Mouse (Mus musculus) liver, embryonic 16.5 days (tissue): ENCODE data around the gene Creb5. TPM values are rescaled to one million over a fixed set of nuclear protein-coding genes. Genes with fewer than 3 reads are reported as not detected.
"Not testable (repeated sequence)": the region's sequence is repeated elsewhere in the genome, so short reads cannot be mapped to it uniquely, and the experiment has no call there.

Source experiments
- ATAC-seq: fragments of 200-750 bp; cut with Nextera tagmentation; 2 replicates; pipeline ENCODE4 v1.8.0; 2017; ENCODE audit warnings: low read depth, mild to moderate bottlenecking, moderate number of reproducible peaks, moderate library complexity
- H3K27ac ChIP-seq: fragments of 300-500 bp; sonication (generic); 2 replicates; pipeline ENCODE4 v1.5.1; 2014; ENCODE audit warnings: mild to moderate bottlenecking, low read length
- H3K27me3 ChIP-seq: fragments of 300-500 bp; sonication (generic); 2 replicates; pipeline ENCODE4 v1.6.1; 2014; ENCODE audit warnings: low read depth, low read length, mixed read lengths; ENCODE audit not compliant: control insufficient read depth, insufficient read depth
- H3K36me3 ChIP-seq: fragments of 300-500 bp; sonication (generic); 2 replicates; pipeline ENCODE4 v1.6.1; 2014; ENCODE audit warnings: mild to moderate bottlenecking; ENCODE audit not compliant: control insufficient read depth, insufficient read depth
- H3K4me1 ChIP-seq: fragments of 300-500 bp; sonication (generic); 2 replicates; pipeline ENCODE4 v1.6.1; 2014; ENCODE audit warnings: low read depth, low read length, mixed read lengths; ENCODE audit not compliant: control insufficient read depth
- H3K4me2 ChIP-seq: fragments of 300-500 bp; sonication (generic); 2 replicates; pipeline ENCODE4 v1.6.1; 2014; ENCODE audit warnings: low read depth, low read length, mixed read lengths
- H3K4me3 ChIP-seq: fragments of 300-500 bp; sonication (generic); 2 replicates; pipeline ENCODE4 v1.5.1; 2014; ENCODE audit warnings: low read depth, mild to moderate bottlenecking, low read length
- H3K9ac ChIP-seq: fragments of 300-500 bp; sonication (generic); 2 replicates; pipeline ENCODE4 v1.6.1; 2014; ENCODE audit warnings: low read depth, low read length
- H3K9me3 ChIP-seq: fragments of 300-500 bp; sonication (generic); replicated peaks from 2 replicates; pipeline ENCODE4 v1.6.1; 2016; ENCODE audit warnings: low read length; ENCODE audit not compliant: control insufficient read depth
- WGBS: fragments of 180-500 bp; shearing (Covaris S2); extraction: QIAGEN DNeasy Blood & Tissue Kit; methylation state at CpG from one replicate; pipeline ENCODE4 v1.1.7; 2014; ENCODE audit not compliant: insufficient replicate concordance; 5-methylcytosine and 5-hydroxymethylcytosine counted together
- polyA plus RNA-seq: library from polyadenylated mRNA; unstranded; fragments of >200 nt; fragmentation: Nextera tagmentation; extraction: Ambion mirVana; gene quantifications from 2 replicates; pipeline ENCODE4 v1.2.1, GENCODE M21; 2015

Gene Creb5
- polyA plus RNA-seq, 1 experiment from 2014 or later, result 0.24 TPM

GRCm38 (mm10) chr6:53396421-53396820, 109.4 kb downstream of the Creb5 start:
- Histone ChIP-seq H3K4me1 (no peaks in the 10 kb centered on the region), H3K9me3 (no peaks in the 10 kb centered on the region), H3K4me2 (no peak overlapping the region), H3K36me3 (no peaks in the 10 kb centered on the region), H3K27me3 (no peaks in the 10 kb centered on the region), H3K9ac (no peak overlapping the region), H3K27ac (no peak overlapping the region), H3K4me3 (no peak overlapping the region)
- 65% methylated on average over 3 of the region's 3 CpGs for WGBS
- no peak for ATAC-seq

GRCm38 (mm10) chr6:53397797-53398196, 110.7 kb downstream of the Creb5 start:
- no peak overlapping the region for H3K4me2 ChIP-seq
- H3K4me1 ChIP-seq, result no peaks in the 10 kb centered on the region
- no peak overlapping the region for H3K27ac ChIP-seq
- H3K4me3 ChIP-seq, result no peak overlapping the region
- H3K9ac ChIP-seq, result no peak overlapping the region
- no peaks in the 10 kb centered on the region for H3K9me3 ChIP-seq
- WGBS, result 54% methylated on average over 4 of the region's 4 CpGs
- no peaks in the 10 kb centered on the region for H3K36me3 ChIP-seq
- ATAC-seq, result no peak
- H3K27me3 ChIP-seq, result no peaks in the 10 kb centered on the region

GRCm38 (mm10) chr6:53398297-53399140, 111.4 kb downstream of the Creb5 start:
- H3K4me1 ChIP-seq, result no peaks in the 10 kb centered on the region
- no peak overlapping the region for H3K4me3 ChIP-seq
- H3K36me3 ChIP-seq, result no peaks in the 10 kb centered on the region
- no peak overlapping the region for H3K9ac ChIP-seq
- no peak overlapping the region for H3K4me2 ChIP-seq
- no peaks in the 10 kb centered on the region for H3K9me3 ChIP-seq
- 30% methylated on average over 18 of the region's 18 CpGs for WGBS
- no peak for ATAC-seq
- H3K27me3 ChIP-seq, result no peaks in the 10 kb centered on the region
- no peak overlapping the region for H3K27ac ChIP-seq

- Histone ChIP-seq H3K9me3 (no peaks in the 10 kb centered on the region), H3K4me1 (no peaks in the 10 kb centered on the region), H3K36me3 (no peaks in the 10 kb centered on the region), H3K27ac (no peak overlapping the region), H3K4me2 (no peak overlapping the region), H3K27me3 (no peaks in the 10 kb centered on the region), H3K4me3 (no peak overlapping the region), H3K9ac (no peak overlapping the region)
- 62% methylated on average over 6 of the region's 6 CpGs for WGBS
- no peak for ATAC-seq
These were observed 114.3 kb downstream of the Creb5 start for GRCm38 (mm10) chr6:53401364-53401763.

DNA sequence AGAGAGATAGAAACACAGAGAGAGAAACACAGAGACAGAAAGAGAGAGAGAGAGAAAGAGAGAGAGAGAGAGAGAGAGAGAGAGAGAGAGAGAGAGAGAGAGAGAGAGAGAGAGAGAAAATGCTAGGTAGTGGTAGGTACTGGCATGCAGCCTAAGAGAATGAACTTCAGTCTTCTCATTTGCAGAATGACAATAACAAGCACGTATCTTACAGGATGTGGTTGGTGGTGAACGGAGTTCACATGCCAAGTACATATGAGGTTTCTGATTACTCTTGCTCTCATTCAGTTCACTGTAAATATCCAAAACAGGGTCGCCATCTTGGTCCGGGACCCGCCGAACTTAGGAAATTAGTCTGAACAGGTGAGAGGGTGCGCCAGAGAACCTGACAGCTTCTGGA, 115.5 kb downstream of the Creb5 start:
- H3K36me3 ChIP-seq, H3K9me3 ChIP-seq, H3K4me3 ChIP-seq, H3K27me3 ChIP-seq, ATAC-seq, H3K4me1 ChIP-seq, H3K4me2 ChIP-seq, H3K27ac ChIP-seq, H3K9ac ChIP-seq: not testable (repeated sequence)
- 73% methylated on average over 7 of the region's 7 CpGs for WGBS

- 70% methylated on average over 6 of the region's 6 CpGs for WGBS
These were observed 122.1 kb downstream of the Creb5 start for GRCm38 (mm10) chr6:53409183-53409582.

DNA sequence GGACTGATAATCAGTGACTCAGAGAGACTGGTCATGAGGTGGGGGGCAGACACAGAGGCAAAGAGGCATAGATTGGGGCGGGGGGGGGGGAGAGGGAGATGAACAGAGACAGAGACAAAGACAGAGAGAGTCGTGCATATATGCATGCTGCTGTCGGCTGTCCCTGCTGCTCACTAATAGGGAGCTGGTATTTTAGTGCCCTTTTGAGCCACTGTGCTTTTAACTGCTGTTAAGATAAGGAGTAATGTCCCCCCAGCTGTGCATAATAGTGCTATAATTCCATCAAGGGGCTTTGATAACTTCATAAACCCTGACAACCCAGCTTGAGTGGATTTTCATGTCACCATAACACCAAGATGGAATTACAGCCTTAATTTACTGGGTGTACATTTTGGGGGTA, 134.3 kb downstream of the Creb5 start:
- no peaks in the 10 kb centered on the region for H3K9me3 ChIP-seq
- WGBS, result 53% methylated on average over 2 of the region's 3 CpGs
- no peak overlapping the region for H3K4me2 ChIP-seq
- no peak for ATAC-seq
- no peaks in the 10 kb centered on the region for H3K27me3 ChIP-seq
- H3K27ac ChIP-seq, result no peak overlapping the region
- no peak overlapping the region for H3K4me3 ChIP-seq
- no peak overlapping the region for H3K9ac ChIP-seq
- H3K4me1 ChIP-seq, result no peaks in the 10 kb centered on the region
- H3K36me3 ChIP-seq, result no peaks in the 10 kb centered on the region

More at GRCm38 (mm10) chr6:53409183-53409582, 122.1 kb downstream of the Creb5 start:
- Histone ChIP-seq H3K27me3 (no peaks in the 10 kb centered on the region), H3K36me3 (no peaks in the 10 kb centered on the region), H3K27ac (no peak overlapping the region), H3K9me3 (no peaks in the 10 kb centered on the region), H3K9ac (no peak overlapping the region), H3K4me2 (no peak overlapping the region), H3K4me1 (no peaks in the 10 kb centered on the region), H3K4me3 (no peak overlapping the region)
- ATAC-seq, result no peak

DNA sequence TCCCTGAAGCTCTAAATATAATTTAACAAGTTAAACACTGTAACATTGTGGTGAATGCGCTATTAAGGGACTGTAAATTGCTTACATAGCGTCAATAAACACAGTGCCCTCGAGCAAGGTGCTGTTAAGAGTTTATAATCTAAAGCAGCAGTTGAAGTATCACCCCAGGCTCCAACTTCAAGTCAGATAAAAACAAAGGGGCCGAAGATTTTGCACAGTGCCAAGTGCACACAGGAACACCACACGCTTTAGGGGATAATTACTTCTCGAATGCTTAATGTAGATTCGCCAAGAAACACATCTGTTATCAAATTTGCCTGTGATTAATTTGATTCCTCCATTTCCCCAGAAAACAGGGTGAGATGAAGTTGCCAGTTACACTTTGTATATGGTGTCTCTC, 142.3 kb downstream of the Creb5 start:
- H3K4me2 ChIP-seq, result no peak overlapping the region
- H3K4me1 ChIP-seq, result no peaks in the 10 kb centered on the region
- no peak overlapping the region for H3K4me3 ChIP-seq
- H3K27ac ChIP-seq, result no peak overlapping the region
- no peaks in the 10 kb centered on the region for H3K36me3 ChIP-seq
- 56% methylated on average over 7 of the region's 7 CpGs for WGBS
- no peaks in the 10 kb centered on the region for H3K27me3 ChIP-seq
- ATAC-seq, result no peak
- H3K9ac ChIP-seq, result no peak overlapping the region
- H3K9me3 ChIP-seq, result no peaks in the 10 kb centered on the region

GRCm38 (mm10) chr6:53429891-53430290, 142.8 kb downstream of the Creb5 start:
- H3K4me2 ChIP-seq, result no peak overlapping the region
- no peak overlapping the region for H3K27ac ChIP-seq
- H3K9me3 ChIP-seq, result no peaks in the 10 kb centered on the region
- H3K9ac ChIP-seq, result no peak overlapping the region
- no peaks in the 10 kb centered on the region for H3K4me1 ChIP-seq
- no peaks in the 10 kb centered on the region for H3K36me3 ChIP-seq
- no peak overlapping the region for H3K4me3 ChIP-seq
- ATAC-seq, result no peak
- no peaks in the 10 kb centered on the region for H3K27me3 ChIP-seq
- 56% methylated on average over 4 of the region's 4 CpGs for WGBS
